16 mouse cellular contexts compared by ENCODE assay signal in genomic region chr11:3545531-3546241, GRCm38 (mm10). TPM values are rescaled to one million over a fixed set of nuclear protein-coding genes. Genes with fewer than 3 reads are reported as not detected.
DNase-seq lines count a peak whose midpoint lies in the region; ATAC-seq and TF ChIP-seq lines count a peak whose summit lies in the region.
"Had no signal": no experiment of that assay in that cellular context is flagged by ENCODE, and none has a peak within 500 bp of the region (broad histone marks: within the 10 kb centered on the region; RNA-seq: fewer than 3 reads in every experiment).

No protein-coding gene starts in this region.

- H3K27me3 ChIP-seq in heart, embryonic 12.5 days (replicated peaks), result no peaks in the 10 kb centered on the region
- no peaks in the 10 kb centered on the region for H3K27me3 ChIP-seq in liver, embryonic 16.5 days (ENCODE audit: control insufficient read depth, insufficient read depth, low read depth, low read length)
- H3K27me3 ChIP-seq in liver, embryonic 11.5 days (replicated peaks; ENCODE audit: control insufficient read depth, insufficient read depth, low read length), result no peaks in the 10 kb centered on the region
- no peaks in the 10 kb centered on the region for H3K27me3 ChIP-seq in stomach, embryonic 14.5 days (ENCODE audit: control insufficient read depth, insufficient read depth, low read length)
- H3K27me3 ChIP-seq in forebrain, embryonic 12.5 days, result peaks cover 4% of the 10 kb centered on the region; the same call in 1 of the 2 replicates
- H3K27me3 ChIP-seq: hindbrain, embryonic 13.5 days had no signal

- H3K4me2 ChIP-seq in heart, embryonic 12.5 days, result no peak overlapping the region
- no peak overlapping the region for H3K4me2 ChIP-seq in liver, embryonic 16.5 days (ENCODE audit: low read depth, low read length)
- no peak overlapping the region for H3K4me2 ChIP-seq in liver, embryonic 11.5 days
- H3K4me2 ChIP-seq in stomach, embryonic 14.5 days (replicated peaks; ENCODE audit: low read depth, low read length), result no peak overlapping the region
- no peak overlapping the region for H3K4me2 ChIP-seq in forebrain, embryonic 12.5 days
- H3K4me2 ChIP-seq: hindbrain, embryonic 13.5 days had no signal

- 17% methylated on average over 9 of the region's 9 CpGs for WGBS in heart, embryonic 12.5 days
- WGBS in liver, embryonic 16.5 days (ENCODE audit: insufficient replicate concordance), result 15% methylated on average over 9 of the region's 9 CpGs
- 26% methylated on average over 9 of the region's 9 CpGs for WGBS in liver, embryonic 11.5 days
- 59% methylated on average over 9 of the region's 9 CpGs for WGBS in bone marrow, adult 2 months
- 15% methylated on average over 9 of the region's 9 CpGs for WGBS in stomach, embryonic 14.5 days
- WGBS in forebrain, embryonic 12.5 days, result 13% methylated on average over 9 of the region's 9 CpGs

- intact Hi-C loops in heart, postnatal 14 days (cut with DNase I), result no loop called here

- H3K9me3 ChIP-seq in heart, embryonic 12.5 days (replicated peaks), result peaks cover 6% of the 10 kb centered on the region
- H3K9me3 ChIP-seq in liver, embryonic 16.5 days (replicated peaks; ENCODE audit: control insufficient read depth, low read length), result no peaks in the 10 kb centered on the region
- no peaks in the 10 kb centered on the region for H3K9me3 ChIP-seq in liver, embryonic 11.5 days (ENCODE audit: control insufficient read depth, low read length)
- H3K9me3 ChIP-seq in stomach, embryonic 14.5 days (ENCODE audit: control insufficient read depth, low read depth, low read length), result no peaks in the 10 kb centered on the region
- H3K9me3 ChIP-seq in forebrain, embryonic 12.5 days, result peaks cover 4% of the 10 kb centered on the region; the same call in 1 of the 2 replicates
- H3K9me3 ChIP-seq: hindbrain, embryonic 13.5 days had no signal

- no peaks in the 10 kb centered on the region for H3K36me3 ChIP-seq in heart, embryonic 12.5 days
- no peaks in the 10 kb centered on the region for H3K36me3 ChIP-seq in liver, embryonic 16.5 days (ENCODE audit: control insufficient read depth, insufficient read depth)
- H3K36me3 ChIP-seq in liver, embryonic 11.5 days (ENCODE audit: control insufficient read depth, insufficient read depth, low read length), result no peaks in the 10 kb centered on the region
- H3K36me3 ChIP-seq in stomach, embryonic 14.5 days (ENCODE audit: control insufficient read depth, insufficient read depth, low read length), result no peaks in the 10 kb centered on the region
- H3K36me3 ChIP-seq in forebrain, embryonic 12.5 days (replicated peaks), result no peaks in the 10 kb centered on the region
- H3K36me3 ChIP-seq: hindbrain, embryonic 13.5 days had no signal

- no peak for TF ChIP-seq CTCF in bone marrow, adult 2 months (IDR thresholded peaks at IDR 0.05; ENCODE audit: control insufficient read depth, insufficient read depth, low read length)

- H3K9ac ChIP-seq in heart, embryonic 12.5 days, result no peak overlapping the region
- no peak overlapping the region for H3K9ac ChIP-seq in liver, embryonic 16.5 days (ENCODE audit: low read depth, low read length)
- H3K9ac ChIP-seq in liver, embryonic 11.5 days (ENCODE audit: low read depth, low read length), result no peak overlapping the region
- no peak overlapping the region for H3K9ac ChIP-seq in stomach, embryonic 14.5 days (replicated peaks; ENCODE audit: low read depth, low read length)
- no peak overlapping the region for H3K9ac ChIP-seq in forebrain, embryonic 12.5 days
- H3K9ac ChIP-seq: hindbrain, embryonic 13.5 days had no signal

- no peak for DNase-seq in heart, postnatal 14 days
- DNase-seq in liver, embryonic 11.5 days (ENCODE audit: low spot score), result no peak
- no peak for DNase-seq in layer of hippocampus, postnatal 25 days (ENCODE audit: extremely low spot score in 1 of 2, low spot score in 1 of 2)
- DNase-seq: adrenal gland, postnatal 10 days; cerebellum, adult 11-12 months; kidney, postnatal 14 days; lung, adult 2 months; right cerebral cortex, postnatal 14 days; thymus, postnatal 4 days had no signal

- no peak for TF ChIP-seq POLR2A in bone marrow, adult 2 months (IDR thresholded peaks at IDR 0.05; ENCODE audit: borderline replicate concordance, control insufficient read depth, low read depth, low read length)

- no peak overlapping the region for H3K4me3 ChIP-seq in heart, embryonic 12.5 days
- no peak overlapping the region for H3K4me3 ChIP-seq in liver, embryonic 16.5 days (ENCODE audit: low read depth, low read length)
- H3K4me3 ChIP-seq in liver, embryonic 11.5 days (ENCODE audit: low read depth, low read length), result no peak overlapping the region
- H3K4me3 ChIP-seq in bone marrow, adult 2 months (replicated peaks; ENCODE audit: control insufficient read depth, low read depth, low read length), result no peak overlapping the region
- H3K4me3 ChIP-seq in stomach, embryonic 14.5 days (ENCODE audit: low read depth, low read length), result no peak overlapping the region
- H3K4me3 ChIP-seq in forebrain, embryonic 12.5 days (replicated peaks), result no peak overlapping the region
- H3K4me3 ChIP-seq: hindbrain, embryonic 13.5 days had no signal

- ATAC-seq in heart, embryonic 12.5 days (ENCODE audit: insufficient number of reproducible peaks, low FRiP score), result peak; percentile 41; the same call in 1 of the 2 replicates
- no peak; the same call in 1 of the 2 replicates for ATAC-seq in liver, embryonic 16.5 days (ENCODE audit: low read depth)
- ATAC-seq in liver, embryonic 11.5 days (replicated peaks; ENCODE audit: low FRiP score), result no peak
- ATAC-seq in stomach, embryonic 14.5 days (ENCODE audit: insufficient number of reproducible peaks, insufficient read depth, low FRiP score, low read depth), result no peak
- no peak for ATAC-seq in forebrain, embryonic 12.5 days (ENCODE audit: low FRiP score)
- ATAC-seq: midbrain, embryonic 16.5 days had no signal

- H3K27ac ChIP-seq in heart, embryonic 12.5 days (ENCODE audit: poor library complexity, severe bottlenecking), result peak overlapping the region; percentile 56
- H3K27ac ChIP-seq in liver, embryonic 16.5 days (ENCODE audit: low read length), result peak overlapping the region; percentile 70
- no peak overlapping the region for H3K27ac ChIP-seq in liver, embryonic 11.5 days (ENCODE audit: low read depth, low read length)
- H3K27ac ChIP-seq in bone marrow, adult 2 months (ENCODE audit: control insufficient read depth, insufficient read depth, low read depth, low read length, poor library complexity), result peak overlapping the region; percentile 69
- peak overlapping the region; percentile 23; the same call in 1 of the 2 replicates for H3K27ac ChIP-seq in stomach, embryonic 14.5 days (ENCODE audit: low read length)
- H3K27ac ChIP-seq in forebrain, embryonic 12.5 days, result no peak overlapping the region
- H3K27ac ChIP-seq: hindbrain, embryonic 13.5 days had no signal

- peaks cover 22% of the 10 kb centered on the region for H3K4me1 ChIP-seq in heart, embryonic 12.5 days (replicated peaks)
- no peaks in the 10 kb centered on the region for H3K4me1 ChIP-seq in liver, embryonic 16.5 days (ENCODE audit: control insufficient read depth, low read depth, low read length)
- no peaks in the 10 kb centered on the region for H3K4me1 ChIP-seq in liver, embryonic 11.5 days (replicated peaks; ENCODE audit: control insufficient read depth, insufficient read depth, low read length)
- H3K4me1 ChIP-seq in bone marrow, adult 2 months (ENCODE audit: control insufficient read depth, insufficient read depth, low read length), result peaks cover 1% of the 10 kb centered on the region; the same call in 1 of the 2 replicates
- H3K4me1 ChIP-seq in stomach, embryonic 14.5 days (ENCODE audit: control insufficient read depth, insufficient read depth, low read length), result no peaks in the 10 kb centered on the region
- peaks cover 4% of the 10 kb centered on the region for H3K4me1 ChIP-seq in forebrain, embryonic 12.5 days

RNA-seq across cellular contexts. Expression of gene Smtn, which starts 5.3 kb away (rescaled TPM):
- polyA plus RNA-seq in heart, embryonic 12.5 days (2016; fragmentation: Nextera tagmentation; extraction: Ambion mirVana), result 94.7 and 95.3 TPM in 2 replicates
- 100 to 1,000 TPM; 196 to 205 TPM for total RNA-seq in heart, postnatal 14 days (2021)
- 10.4 and 16.7 TPM in 2 replicates for polyA plus RNA-seq in liver, embryonic 16.5 days (2015; fragmentation: Nextera tagmentation; extraction: Ambion mirVana)
- polyA plus RNA-seq in liver, embryonic 11.5 days (2014; fragmentation: Nextera tagmentation; extraction: Ambion mirVana), result 27.0 and 29.3 TPM in 2 replicates
- polyA plus RNA-seq in bone marrow, adult 2 months (2011; ENCODE audit: insufficient read depth, insufficient read length, low replicate concordance, missing spikeins), result 28.9 and 54.7 TPM in 2 replicates
- polyA plus RNA-seq in stomach, embryonic 14.5 days (2014; fragmentation: Nextera tagmentation; extraction: Ambion mirVana), result 109 and 112 TPM in 2 replicates
- 1 to 10 TPM; 8.8 to 8.9 TPM for total RNA-seq in layer of hippocampus, postnatal 25 days (2021)
- polyA plus RNA-seq in forebrain, embryonic 12.5 days (2016; fragmentation: Nextera tagmentation; extraction: Ambion mirVana), result 36.2 and 38.0 TPM in 2 replicates

RNA-seq across cellular contexts. Expression of gene Selenom, which starts 31.2 kb away (rescaled TPM):
- polyA plus RNA-seq in heart, embryonic 12.5 days (2016; fragmentation: Nextera tagmentation; extraction: Ambion mirVana), result 125 and 129 TPM in 2 replicates
- total RNA-seq in heart, postnatal 14 days (2021), result 10 to 100 TPM; 42.1 to 44.0 TPM
- 9.6 and 10.8 TPM in 2 replicates for polyA plus RNA-seq in liver, embryonic 16.5 days (2015; fragmentation: Nextera tagmentation; extraction: Ambion mirVana)
- polyA plus RNA-seq in liver, embryonic 11.5 days (2014; fragmentation: Nextera tagmentation; extraction: Ambion mirVana), result 27.9 and 35.9 TPM in 2 replicates
- polyA plus RNA-seq in bone marrow, adult 2 months (2011; ENCODE audit: insufficient read depth, insufficient read length, low replicate concordance, missing spikeins), result 8.0 and 23.9 TPM in 2 replicates
- polyA plus RNA-seq in stomach, embryonic 14.5 days (2014; fragmentation: Nextera tagmentation; extraction: Ambion mirVana), result 154 and 160 TPM in 2 replicates
- total RNA-seq in layer of hippocampus, postnatal 25 days (2021), result 100 to 1,000 TPM; 204 to 221 TPM
- 49.7 and 51.0 TPM in 2 replicates for polyA plus RNA-seq in forebrain, embryonic 12.5 days (2016; fragmentation: Nextera tagmentation; extraction: Ambion mirVana)

RNA-seq across cellular contexts. Expression of gene Inpp5j, which starts 41.1 kb away (rescaled TPM):
- 11.4 and 11.5 TPM in 2 replicates for polyA plus RNA-seq in heart, embryonic 12.5 days (2016; fragmentation: Nextera tagmentation; extraction: Ambion mirVana)
- 10 to 100 TPM; 18.9 to 21.7 TPM for total RNA-seq in heart, postnatal 14 days (2021)
- 0.96 and 1.0 TPM in 2 replicates for polyA plus RNA-seq in liver, embryonic 16.5 days (2015; fragmentation: Nextera tagmentation; extraction: Ambion mirVana)
- polyA plus RNA-seq in liver, embryonic 11.5 days (2014; fragmentation: Nextera tagmentation; extraction: Ambion mirVana), result 0.45 and 0.52 TPM in 2 replicates
- 1.2 and 3.3 TPM in 2 replicates for polyA plus RNA-seq in bone marrow, adult 2 months (2011; ENCODE audit: insufficient read depth, insufficient read length, low replicate concordance, missing spikeins)
- polyA plus RNA-seq in stomach, embryonic 14.5 days (2014; fragmentation: Nextera tagmentation; extraction: Ambion mirVana), result 1.2 and 2.0 TPM in 2 replicates
- total RNA-seq in layer of hippocampus, postnatal 25 days (2021), result 10 to 100 TPM; 76.9 to 78.3 TPM
- polyA plus RNA-seq in forebrain, embryonic 12.5 days (2016; fragmentation: Nextera tagmentation; extraction: Ambion mirVana), result 0.49 and 0.52 TPM in 2 replicates

RNA-seq across cellular contexts. Expression of gene Pla2g3, which starts 57.6 kb away (rescaled TPM):
- 0.26 and 0.30 TPM in 2 replicates for polyA plus RNA-seq in heart, embryonic 12.5 days (2016; fragmentation: Nextera tagmentation; extraction: Ambion mirVana)
- total RNA-seq in heart, postnatal 14 days (2021), result under 1 TPM; 0.10 to 0.22 TPM
- polyA plus RNA-seq in liver, embryonic 16.5 days (2015; fragmentation: Nextera tagmentation; extraction: Ambion mirVana), result 0.09 and 0.12 TPM in 2 replicates
- polyA plus RNA-seq in liver, embryonic 11.5 days (2014; fragmentation: Nextera tagmentation; extraction: Ambion mirVana), result 0.27 TPM in 2 replicates
- polyA plus RNA-seq in bone marrow, adult 2 months (2011; ENCODE audit: insufficient read depth, insufficient read length, low replicate concordance, missing spikeins), result 0.38 TPM in 1 of 2 replicates, not detected in the other
- 0.17 and 0.52 TPM in 2 replicates for polyA plus RNA-seq in stomach, embryonic 14.5 days (2014; fragmentation: Nextera tagmentation; extraction: Ambion mirVana)
- 1 to 10 TPM; 1.9 to 2.1 TPM for total RNA-seq in layer of hippocampus, postnatal 25 days (2021)
- polyA plus RNA-seq in forebrain, embryonic 12.5 days (2016; fragmentation: Nextera tagmentation; extraction: Ambion mirVana), result 0.59 and 0.64 TPM in 2 replicates

Comparison
In these comparisons a context has a peak if more than half of its experiments do, and no peak if none do; other contexts are left out.
1. H3K27ac ChIP-seq: peak in heart, embryonic 12.5 days (single experiment), liver, embryonic 16.5 days (single experiment), bone marrow, adult 2 months (single experiment) and stomach, embryonic 14.5 days (single experiment); none in liver, embryonic 11.5 days (single experiment) and forebrain, embryonic 12.5 days (single experiment).